8 mouse cellular contexts compared by ENCODE assay signal in genomic region chr15:25510060-25510492, GRCm38 (mm10).
DNase-seq lines count a peak whose midpoint lies in the region; ATAC-seq and TF ChIP-seq lines count a peak whose summit lies in the region.
"Had no signal": no experiment of that assay in that cellular context is flagged by ENCODE, and none has a peak within 500 bp of the region (broad histone marks: within the 10 kb centered on the region; RNA-seq: fewer than 3 reads in every experiment).

No protein-coding gene starts in this region.

- H3K9me3 ChIP-seq in hindbrain, embryonic 10.5 days, result no peaks in the 10 kb centered on the region
- H3K9me3 ChIP-seq in hindbrain, embryonic 11.5 days (ENCODE audit: control insufficient read depth, low read length), result no peaks in the 10 kb centered on the region
- H3K9me3 ChIP-seq in kidney, postnatal 0 days (replicated peaks; ENCODE audit: low read length), result no peaks in the 10 kb centered on the region
- H3K9me3 ChIP-seq: stomach, embryonic 15.5 days had no signal

- peaks cover 20% of the 10 kb centered on the region for H3K4me1 ChIP-seq in hindbrain, embryonic 10.5 days (replicated peaks)
- no peaks in the 10 kb centered on the region for H3K4me1 ChIP-seq in hindbrain, embryonic 11.5 days (replicated peaks; ENCODE audit: control insufficient read depth, insufficient read depth, low read length)
- H3K4me1 ChIP-seq in kidney, postnatal 0 days (replicated peaks; ENCODE audit: insufficient read depth, low read length), result peaks cover 21% of the 10 kb centered on the region

- no peak overlapping the region for H3K4me2 ChIP-seq in hindbrain, embryonic 11.5 days (replicated peaks; ENCODE audit: low read depth, low read length)
- H3K4me2 ChIP-seq in kidney, postnatal 0 days (ENCODE audit: low read length), result peak overlapping the region; percentile 37
- H3K4me2 ChIP-seq: stomach, embryonic 15.5 days had no signal

- H3K27ac ChIP-seq in hindbrain, embryonic 10.5 days, result 0 out of 2 replicates have a peak overlapping the region, but pooled peaks have one; percentile 13
- H3K27ac ChIP-seq in hindbrain, embryonic 11.5 days (ENCODE audit: low read depth, low read length), result no peak overlapping the region
- H3K27ac ChIP-seq in kidney, postnatal 0 days, result peak overlapping the region; percentile 79
- H3K27ac ChIP-seq: stomach, embryonic 15.5 days had no signal

- no peak overlapping the region for H3K4me3 ChIP-seq in hindbrain, embryonic 10.5 days
- H3K4me3 ChIP-seq in hindbrain, embryonic 11.5 days (ENCODE audit: low read depth, low read length), result no peak overlapping the region
- H3K4me3 ChIP-seq in kidney, postnatal 0 days (replicated peaks; ENCODE audit: low read depth, low read length), result no peak overlapping the region
- H3K4me3 ChIP-seq: stomach, embryonic 15.5 days had no signal

- H3K36me3 ChIP-seq in hindbrain, embryonic 10.5 days, result no peaks in the 10 kb centered on the region
- no peaks in the 10 kb centered on the region for H3K36me3 ChIP-seq in hindbrain, embryonic 11.5 days (ENCODE audit: control insufficient read depth, insufficient read depth, low read length)
- no peaks in the 10 kb centered on the region for H3K36me3 ChIP-seq in kidney, postnatal 0 days (ENCODE audit: insufficient read depth, low read length)
- H3K36me3 ChIP-seq: stomach, embryonic 15.5 days had no signal

- no peak for TF ChIP-seq CTCF in kidney, postnatal 0 days (IDR thresholded peaks at IDR 0.05; ENCODE audit: low read depth)

- peaks cover 4% of the 10 kb centered on the region; the same call in 1 of the 2 replicates for H3K27me3 ChIP-seq in hindbrain, embryonic 10.5 days (ENCODE audit: insufficient read depth, poor library complexity, severe bottlenecking)
- no peaks in the 10 kb centered on the region for H3K27me3 ChIP-seq in hindbrain, embryonic 11.5 days (ENCODE audit: control insufficient read depth, insufficient read depth, low read length)
- no peaks in the 10 kb centered on the region for H3K27me3 ChIP-seq in kidney, postnatal 0 days (ENCODE audit: insufficient read depth, low read length)
- H3K27me3 ChIP-seq: stomach, embryonic 15.5 days had no signal

- H3K9ac ChIP-seq in hindbrain, embryonic 11.5 days (ENCODE audit: low read depth, low read length), result no peak overlapping the region
- no peak overlapping the region for H3K9ac ChIP-seq in kidney, postnatal 0 days (ENCODE audit: low read depth, low read length)
- H3K9ac ChIP-seq: stomach, embryonic 15.5 days had no signal

- 44% methylated on average over 8 of the region's 8 CpGs for WGBS in hindbrain, embryonic 10.5 days
- 49% methylated on average over 8 of the region's 8 CpGs for WGBS in hindbrain, embryonic 11.5 days
- 6% methylated on average over 8 of the region's 8 CpGs for WGBS in kidney, postnatal 0 days

- DNase-seq in hindbrain, embryonic 10.5 days (ENCODE audit: low spot score), result no peak
- no peak for DNase-seq in hindbrain, embryonic 11.5 days (ENCODE audit: low spot score)
- DNase-seq in thymus, postnatal 14 days, result peak; percentile 36
- DNase-seq in thymus, adult 18-20 months, result no peak
- DNase-seq in kidney, postnatal 0 days (ENCODE audit: low spot score), result peak; percentile 88
- DNase-seq in spleen, postnatal 36 days (ENCODE audit: low spot score in 2 of 2), result no peak

- ATAC-seq in hindbrain, embryonic 11.5 days (ENCODE audit: low FRiP score), result no peak
- peak; percentile 60 for ATAC-seq in kidney, postnatal 0 days (replicated peaks; ENCODE audit: low FRiP score, low read depth)
- no peak for ATAC-seq in cerebellum, adult (ENCODE audit: insufficient number of reproducible peaks, low FRiP score, low TSS enrichment)

Comparison
In these comparisons a context has a peak if more than half of its experiments do, and no peak if none do; other contexts are left out.
1. DNase-seq: peak in thymus, postnatal 14 days (single experiment) and kidney, postnatal 0 days (single experiment); none in hindbrain, embryonic 10.5 days (single experiment), hindbrain, embryonic 11.5 days (single experiment), thymus, adult 18-20 months (0 of 2) and spleen, postnatal 36 days (0 of 2).